Mouse (Mus musculus): ENCODE results near the gene Gm47841. TPM values are rescaled to one million over a fixed set of nuclear protein-coding genes. Genes with fewer than 3 reads are reported as not detected.
A peak's percentile ranks its signal among the peaks of the same experiment; 100 is the strongest.

Gene Gm47841
- total and polyA plus RNA-seq, 3 experiments = not detected

- Histone ChIP-seq H3K9ac (ENCODE audit: low read depth, low read length) (no peak overlapping the region), H3K4me3 (no peak overlapping the region), H3K79me2 (replicated peaks; ENCODE audit: control insufficient read depth, insufficient read depth, low read length) (no peaks in the 10 kb centered on the region), H3K36me3 (ENCODE audit: control insufficient read depth, insufficient read depth, low read length) (no peaks in the 10 kb centered on the region), H3K4me1 (ENCODE audit: control insufficient read depth, insufficient read depth, low read length) (peaks cover 2% of the 10 kb centered on the region; the same call in 1 of the 2 replicates), H3K27me3 (ENCODE audit: control insufficient read depth, insufficient read depth, low read length) (no peaks in the 10 kb centered on the region), H3K27ac (no peak overlapping the region)
- intact Hi-C loops (cut with DNase I) = no loop called here
- no peak for DNase-seq
- WGBS = 90% methylated on average over 3 of the region's 3 CpGs
- no peak for TF ChIP-seq POLR2A (IDR thresholded peaks at IDR 0.05; ENCODE audit: insufficient read depth, low read depth, low read length)
- no peak for TF ChIP-seq CTCF (IDR thresholded peaks at IDR 0.05)
- no peak for TF ChIP-seq EP300 (IDR thresholded peaks at IDR 0.05; ENCODE audit: insufficient read depth, low read depth, low read length)
These were observed 44.7 kb downstream of the Gm47841 start for GRCm38 (mm10) chr15:101002466-101002865.

DNA sequence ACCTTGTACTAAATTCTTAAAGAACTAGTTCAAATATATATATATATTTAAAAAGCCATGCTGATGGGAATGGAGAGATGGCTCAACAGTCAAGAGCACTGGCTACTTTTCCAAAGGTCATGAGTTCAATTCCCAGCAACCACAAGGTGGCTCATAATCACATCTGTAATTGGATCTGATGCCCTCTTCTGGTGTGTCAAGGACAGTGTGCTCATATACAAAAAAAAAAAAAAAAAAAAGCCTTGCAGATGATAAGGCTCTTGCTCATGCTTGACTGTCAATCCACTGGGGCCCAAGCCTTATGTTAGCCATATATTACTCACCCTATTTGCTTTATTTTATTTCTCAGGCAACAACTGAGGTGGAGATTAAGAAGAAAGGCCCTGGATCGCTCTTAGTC is 45.5 kb downstream of the Gm47841 start:
- DNase-seq = no peak
- Histone ChIP-seq H3K27me3 (ENCODE audit: control insufficient read depth, insufficient read depth, low read length) (no peaks in the 10 kb centered on the region), H3K4me1 (ENCODE audit: control insufficient read depth, insufficient read depth, low read length) (no peaks in the 10 kb centered on the region), H3K79me2 (replicated peaks; ENCODE audit: control insufficient read depth, insufficient read depth, low read length) (no peaks in the 10 kb centered on the region), H3K9ac (ENCODE audit: low read depth, low read length) (no peak overlapping the region), H3K4me3 (no peak overlapping the region), H3K27ac (no peak overlapping the region), H3K36me3 (ENCODE audit: control insufficient read depth, insufficient read depth, low read length) (no peaks in the 10 kb centered on the region)
- intact Hi-C loops (cut with DNase I) = no loop called here
- 98% methylated on average over 1 of the region's 1 CpGs for WGBS
- TF ChIP-seq EP300 (IDR thresholded peaks at IDR 0.05; ENCODE audit: insufficient read depth, low read depth, low read length) (no peak), CTCF (IDR thresholded peaks at IDR 0.05) (no peak), POLR2A (IDR thresholded peaks at IDR 0.05; ENCODE audit: insufficient read depth, low read depth, low read length) (no peak)

- peaks cover 1% of the 10 kb centered on the region; the same call in 1 of the 2 replicates for H3K27me3 ChIP-seq (ENCODE audit: control insufficient read depth, insufficient read depth, low read length)
- H3K4me1 ChIP-seq (ENCODE audit: control insufficient read depth, insufficient read depth, low read length) = no peaks in the 10 kb centered on the region
- H3K36me3 ChIP-seq (ENCODE audit: control insufficient read depth, insufficient read depth, low read length) = no peaks in the 10 kb centered on the region
- TF ChIP-seq EP300 (IDR thresholded peaks at IDR 0.05; ENCODE audit: insufficient read depth, low read depth, low read length) (no peak), POLR2A (IDR thresholded peaks at IDR 0.05; ENCODE audit: insufficient read depth, low read depth, low read length) (no peak), CTCF (IDR thresholded peaks at IDR 0.05) (peak; percentile 66)
- no peak for DNase-seq
- H3K79me2 ChIP-seq (replicated peaks; ENCODE audit: control insufficient read depth, insufficient read depth, low read length) = no peaks in the 10 kb centered on the region
- H3K27ac ChIP-seq = no peak overlapping the region
- H3K9ac ChIP-seq (ENCODE audit: low read depth, low read length) = no peak overlapping the region
- no peak overlapping the region for H3K4me3 ChIP-seq
- WGBS = 28% methylated on average over 4 of the region's 4 CpGs
- intact Hi-C loops (cut with DNase I) = no loop called here
These were observed 50.1 kb downstream of the Gm47841 start for GRCm38 (mm10) chr15:100997090-100997489.

Other genes starting within 250 kb of the Gm47841 start
- gene Scn8a, start 177.5 kb downstream of the Gm47841 start, total RNA-seq (2021) = under 1 TPM in 1 of 2 experiments, not detected in 1; 0.02 TPM
- gene Scn8a, start 177.5 kb downstream of the Gm47841 start, polyA plus RNA-seq (2012; rRNA removed) = 0.09 TPM in 1 of 2 replicates, not detected in the other
- 1 to 10 TPM in 1 of 2 experiments, under 1 TPM in 1; 0.86 to 1.3 TPM for gene Fignl2, start 31.2 kb upstream of the Gm47841 start, total RNA-seq (2021)
- gene Fignl2, start 31.2 kb upstream of the Gm47841 start, polyA plus RNA-seq (2012; rRNA removed) = 1.6 and 1.9 TPM in 2 replicates
- gene Ankrd33, start 68.4 kb upstream of the Gm47841 start, total RNA-seq (2021) = not detected
- gene Ankrd33, start 68.4 kb upstream of the Gm47841 start, polyA plus RNA-seq (2012; rRNA removed) = not detected in 2 replicates
- 10 to 100 TPM; 24.1 to 29.5 TPM for gene Acvrl1, start 81.1 kb upstream of the Gm47841 start, total RNA-seq (2021)
- gene Acvrl1, start 81.1 kb upstream of the Gm47841 start, polyA plus RNA-seq (2012; rRNA removed) = 35.0 and 39.7 TPM in 2 replicates
- 10 to 100 TPM in 1 of 2 experiments, 1 to 10 TPM in 1; 9.9 to 12.3 TPM for gene Acvr1b, start 126.7 kb upstream of the Gm47841 start, total RNA-seq (2021)
- gene Acvr1b, start 126.7 kb upstream of the Gm47841 start, polyA plus RNA-seq (2012; rRNA removed) = 15.3 and 19.3 TPM in 2 replicates
- 10 to 100 TPM; 10.9 to 11.5 TPM for gene Grasp, start 176.8 kb upstream of the Gm47841 start, total RNA-seq (2021)
- 7.4 and 7.6 TPM in 2 replicates for gene Grasp, start 176.8 kb upstream of the Gm47841 start, polyA plus RNA-seq (2012; rRNA removed)
- gene Nr4a1, start 206.9 kb upstream of the Gm47841 start, total RNA-seq (2021) = 10 to 100 TPM; 12.1 to 45.3 TPM
- 17.0 and 23.8 TPM in 2 replicates for gene Nr4a1, start 206.9 kb upstream of the Gm47841 start, polyA plus RNA-seq (2012; rRNA removed)
- 10 to 100 TPM; 21.2 to 22.4 TPM for gene Atg101, start 236.9 kb upstream of the Gm47841 start, total RNA-seq (2021)
- gene Atg101, start 236.9 kb upstream of the Gm47841 start, polyA plus RNA-seq (2012; rRNA removed) = 26.4 and 29.3 TPM in 2 replicates
- gene 6030408B16Rik, start 245.8 kb upstream of the Gm47841 start, total RNA-seq (2021) = 1 to 10 TPM in 1 of 2 experiments, under 1 TPM in 1; 0.70 to 1.1 TPM
- gene 6030408B16Rik, start 245.8 kb upstream of the Gm47841 start, polyA plus RNA-seq (2012; rRNA removed) = 2.5 and 6.3 TPM in 2 replicates

Measured in heart, adult 2 months (tissue).